Mouse (Mus musculus) telencephalon, adult 2 months (tissue): ENCODE data around the gene Tifab.

Source experiments
- DNase-seq: peaks from one replicate; pipeline ENCODE4 v3.0.0-alpha.2; 2011; ENCODE audit warnings: low read depth, low spot score

Tifab gene

DNA sequence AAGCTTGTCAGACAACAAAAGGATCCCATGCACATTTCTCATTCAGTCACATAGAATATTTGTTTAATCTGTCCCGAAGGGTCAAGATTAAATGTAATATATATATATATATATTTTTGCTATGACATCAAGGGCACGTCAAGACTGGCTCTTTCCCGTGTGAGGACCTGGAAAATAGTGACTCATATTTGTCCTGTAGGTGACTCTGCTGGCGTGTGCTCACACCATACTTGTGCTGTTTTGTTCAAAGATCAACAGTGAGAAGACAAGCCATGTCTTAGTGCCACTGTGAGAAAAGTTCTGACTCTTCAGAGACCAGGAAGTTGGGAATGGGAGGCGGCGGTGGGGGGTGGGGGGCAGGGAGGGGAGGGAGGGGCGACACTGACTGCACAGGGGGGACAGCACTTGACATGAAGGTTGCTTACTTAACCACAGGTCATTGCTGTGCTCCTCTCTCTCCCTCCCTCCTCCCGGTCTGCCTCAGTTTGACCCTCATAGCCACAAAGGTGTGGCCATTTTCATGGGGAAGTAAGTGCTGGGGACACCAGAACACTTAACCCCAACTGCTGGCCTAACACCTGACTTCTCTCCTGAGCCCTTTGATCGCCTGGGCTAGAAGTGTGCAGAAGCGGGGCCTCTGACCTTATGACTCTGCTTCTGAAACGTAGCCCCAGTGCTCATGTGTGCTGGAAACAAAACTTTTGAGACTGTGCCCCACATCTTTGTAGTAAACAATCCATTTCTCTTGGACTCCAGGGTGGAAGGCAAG, 36.1 kb downstream of the Tifab start:
- no peak for DNase-seq

DNA sequence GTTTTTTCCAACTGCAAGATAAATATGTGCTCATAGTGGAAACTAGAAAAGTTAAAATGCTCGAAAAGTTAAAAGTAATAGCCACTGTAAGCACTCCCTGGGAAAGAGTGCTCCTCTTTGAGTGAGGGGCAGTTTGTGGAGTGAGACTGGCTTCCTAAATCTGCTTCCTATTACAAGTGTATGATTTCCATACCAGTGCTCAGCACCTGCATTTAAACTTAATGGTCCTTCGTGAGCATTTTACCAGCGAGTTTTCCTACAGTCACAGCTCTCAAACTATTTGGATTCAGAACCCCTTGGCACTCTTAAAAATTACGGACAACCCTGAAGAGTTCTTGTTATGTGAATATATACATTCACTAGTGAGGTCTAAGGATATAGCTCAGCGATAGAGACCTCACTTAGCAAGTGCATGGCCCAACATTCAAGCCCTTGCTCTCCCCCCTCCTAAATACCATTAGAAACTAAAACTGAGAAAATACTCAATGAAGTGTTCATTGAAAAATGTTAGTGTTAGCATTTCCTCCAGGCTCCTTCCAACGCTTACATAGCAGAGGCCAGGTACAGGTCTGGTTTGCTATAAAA, 39.4 kb downstream of the Tifab start:
- DNase-seq: no peak

DNA sequence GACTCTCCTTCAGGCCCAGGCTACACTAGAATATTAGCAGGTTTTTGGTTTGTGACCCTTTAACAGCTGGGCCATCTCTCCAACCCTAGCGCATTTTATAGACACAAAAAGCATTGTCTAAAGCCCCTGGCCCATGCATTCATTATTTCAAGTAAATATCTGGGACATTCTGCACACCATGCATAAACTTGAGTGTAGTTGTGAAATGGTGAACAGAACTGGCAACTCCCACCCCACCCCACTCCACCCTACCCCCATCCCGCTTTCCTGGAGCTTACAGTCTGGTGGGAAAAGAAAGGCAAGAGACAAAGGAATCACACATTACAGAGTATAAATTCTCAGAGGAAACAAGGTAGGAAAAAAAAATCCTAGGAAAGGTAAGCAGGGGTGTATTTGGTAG, 42.5 kb downstream of the Tifab start, which contains the start of gene H2afy:
Gene H2afy (minus strand): TSS at position 162 of the 400 bp plus-strand sequence.
- DNase-seq: no peak

DNA sequence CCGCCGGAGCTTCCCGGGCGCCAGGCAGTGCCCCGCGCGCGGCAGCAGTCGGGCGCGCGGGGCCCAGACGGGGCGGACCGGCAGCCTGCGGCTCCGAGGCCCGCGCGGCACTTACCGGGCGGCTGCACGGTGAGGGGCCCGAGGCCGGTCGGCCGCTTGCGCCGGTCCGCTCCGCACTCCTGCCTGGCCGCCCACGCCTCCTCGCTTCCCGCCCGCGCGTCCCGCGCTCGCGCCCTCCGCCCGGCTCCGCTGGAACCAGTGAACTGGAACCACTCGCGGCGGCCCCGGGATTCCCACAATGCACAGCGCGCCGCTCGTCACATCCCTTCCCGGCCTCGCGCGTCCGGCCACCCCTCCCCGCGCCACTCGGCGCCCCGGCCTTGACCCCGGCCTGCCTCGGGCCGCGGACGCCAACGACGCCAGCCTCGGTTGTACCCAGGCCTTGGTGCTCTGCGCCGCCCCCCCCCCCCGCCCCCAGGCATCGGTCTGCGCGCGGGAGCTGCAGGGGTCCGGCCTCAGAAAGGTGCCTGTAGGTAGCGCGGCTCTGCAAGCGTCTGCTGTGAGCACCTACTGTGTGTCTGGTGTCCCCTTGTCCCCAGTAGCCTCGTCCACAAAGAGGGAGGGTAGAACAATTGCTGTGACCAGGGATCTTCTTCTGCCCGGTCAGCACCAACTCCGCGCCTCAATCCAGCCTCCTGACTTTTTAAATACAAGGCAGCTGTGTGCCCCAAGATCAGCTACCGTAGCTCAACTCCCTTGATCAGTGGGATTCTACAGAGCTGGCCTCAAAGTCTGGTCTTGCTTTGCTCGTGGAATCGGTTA, 43.2 kb downstream of the Tifab start:
- DNase-seq: peak; percentile 53

DNA sequence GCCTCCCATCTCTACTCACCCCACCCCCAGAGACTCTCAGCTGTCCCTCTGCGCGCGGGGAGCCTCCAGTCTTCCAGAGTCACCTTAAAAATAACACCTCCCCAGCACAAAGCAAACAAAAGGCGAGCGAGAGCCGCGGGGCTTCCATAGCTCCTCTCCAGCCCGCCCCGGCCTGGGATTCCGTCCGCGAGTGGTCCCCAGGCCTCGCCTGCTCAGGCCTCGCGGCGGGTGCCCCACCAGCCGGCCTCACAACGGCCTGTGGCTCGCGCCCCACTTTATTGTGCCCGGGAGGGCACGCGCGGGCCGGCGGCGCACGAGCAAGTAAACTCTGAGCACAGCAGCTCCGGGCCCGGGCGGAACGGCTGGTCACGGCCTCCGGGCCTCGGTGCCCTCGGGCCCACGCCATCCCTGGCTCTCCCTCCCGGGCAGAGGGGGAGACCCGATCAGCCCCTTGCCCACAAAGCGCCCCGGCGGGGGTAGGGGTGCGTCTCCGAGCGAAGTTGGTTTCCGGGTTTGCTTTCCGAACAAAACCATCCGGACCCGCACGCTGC, 44.0 kb downstream of the Tifab start:
- no peak for DNase-seq

DNA sequence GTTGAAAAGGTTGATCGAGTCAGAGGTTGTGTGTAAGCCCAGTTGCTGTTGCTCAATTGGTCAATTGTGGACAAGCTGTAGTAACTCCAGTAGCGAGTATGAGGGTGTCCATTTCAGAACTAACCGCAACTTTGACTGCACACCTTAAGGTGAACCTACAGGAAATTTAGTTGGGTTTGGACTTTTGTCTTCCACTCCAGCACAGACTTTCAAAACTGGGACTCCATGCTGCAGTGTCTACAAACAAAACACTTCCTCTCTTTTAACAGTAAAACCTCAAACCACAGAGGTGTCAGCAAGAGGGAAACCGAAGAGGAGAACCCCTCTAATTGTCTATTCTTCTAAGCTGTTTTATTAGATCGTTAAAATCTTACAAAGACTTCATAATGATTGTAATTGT, 44.7 kb downstream of the Tifab start:
- no peak for DNase-seq

DNA sequence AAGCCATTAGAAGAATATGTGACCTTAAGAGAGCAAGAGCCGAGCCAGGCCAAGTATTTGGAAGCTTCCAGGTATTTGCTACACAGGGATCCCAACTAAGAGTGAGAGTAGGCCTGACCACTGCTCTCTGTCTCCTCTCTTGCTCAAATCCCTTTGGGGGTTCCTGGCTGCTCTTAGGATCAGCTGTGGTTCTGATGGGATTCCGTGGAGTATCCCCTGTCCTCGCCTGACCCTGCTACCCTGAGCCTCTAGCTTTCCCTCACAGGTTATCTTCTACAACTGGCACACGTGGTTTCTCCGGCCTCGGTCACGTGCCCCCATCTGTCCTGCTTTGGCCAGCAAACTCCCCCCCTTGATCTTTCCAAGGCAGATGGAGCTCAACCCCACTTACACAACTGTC, 45.7 kb downstream of the Tifab start:
- no peak for DNase-seq

DNA sequence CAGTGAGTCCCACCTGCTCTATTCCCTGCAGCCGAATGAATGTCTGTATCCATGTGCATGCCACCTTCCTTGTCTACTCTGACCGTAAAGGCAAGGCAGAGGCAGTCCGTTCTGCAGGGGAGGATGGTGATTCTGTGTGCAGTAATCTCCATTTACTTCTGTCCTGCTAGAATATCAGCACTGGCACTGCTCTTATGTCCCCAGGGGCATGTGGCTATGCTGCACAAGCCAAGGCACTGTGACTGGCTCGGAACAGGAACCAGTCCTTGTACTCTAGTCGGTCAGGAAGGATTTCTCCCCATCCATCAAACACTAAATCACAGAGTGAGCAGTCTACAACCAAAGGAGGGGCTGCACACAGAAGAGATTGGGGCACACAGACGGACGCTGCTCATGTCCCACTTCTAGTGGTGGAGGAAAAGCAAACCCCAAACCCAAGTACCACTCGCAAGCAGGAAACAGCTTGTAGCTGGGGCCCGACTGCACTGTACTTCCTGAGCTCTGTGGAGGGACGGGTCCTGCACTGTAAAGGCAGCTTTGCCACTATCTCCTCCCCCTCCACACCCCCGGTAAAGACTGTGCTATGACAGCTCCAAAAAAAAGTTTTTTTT, 46.3 kb downstream of the Tifab start:
- no peak for DNase-seq

DNA sequence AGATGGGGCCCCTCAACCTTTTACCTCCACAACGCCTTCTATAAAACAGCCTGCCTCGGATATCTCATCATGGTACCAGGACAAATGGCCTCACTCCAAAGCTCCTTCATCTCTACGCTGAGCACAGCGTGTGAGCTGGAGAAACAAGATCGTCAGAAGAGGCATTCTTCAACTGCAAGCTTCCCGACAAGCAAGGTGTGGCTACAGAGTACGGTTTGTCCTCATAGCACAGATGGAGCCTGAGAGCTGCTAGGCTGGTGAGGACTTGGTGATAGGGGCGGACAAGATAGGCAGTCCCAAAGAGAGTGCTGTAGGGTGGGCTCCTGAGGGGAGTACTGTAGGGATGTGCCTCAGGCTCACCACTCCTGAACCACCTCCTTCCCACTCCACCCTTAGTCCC, 48.1 kb downstream of the Tifab start:
- DNase-seq: no peak

DNA sequence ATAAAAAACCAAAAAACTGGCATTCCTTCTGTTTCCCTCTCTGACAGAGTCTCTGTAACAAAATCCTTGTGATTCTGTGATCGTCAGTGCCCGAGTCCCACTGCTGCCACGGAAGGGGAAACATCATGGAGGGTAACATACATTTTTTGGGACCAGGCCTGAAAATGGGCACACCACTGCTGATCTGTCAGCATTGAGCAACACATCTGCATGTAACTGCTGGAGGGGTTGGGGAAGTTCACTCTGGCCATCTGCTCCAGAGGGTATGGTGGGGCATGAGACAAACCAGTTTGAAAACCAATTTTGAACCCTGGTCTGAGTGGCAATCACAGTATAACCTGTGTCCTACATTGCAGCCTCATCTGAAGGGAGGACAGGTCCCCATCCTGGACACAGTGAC, 49.1 kb downstream of the Tifab start:
- no peak for DNase-seq

DNA sequence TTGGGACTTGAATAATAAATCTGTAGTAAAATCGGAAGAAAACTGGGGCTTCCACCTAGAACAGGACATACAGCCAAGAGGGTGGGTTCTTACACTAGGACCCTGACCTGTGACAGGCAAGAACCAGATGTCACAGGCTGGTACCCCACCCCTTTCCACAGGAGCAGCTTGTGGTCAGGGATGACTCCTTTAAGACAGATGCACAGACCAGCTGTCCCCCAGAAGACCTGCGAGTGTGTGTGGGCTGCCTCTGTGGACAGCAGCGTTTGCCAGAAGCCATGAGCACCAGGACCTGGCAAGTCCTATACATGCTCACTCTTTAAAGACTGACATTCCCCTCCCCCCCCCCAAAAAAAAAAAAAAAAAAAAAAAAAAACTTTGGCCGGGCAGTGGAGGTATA, 49.7 kb downstream of the Tifab start:
- DNase-seq: no peak

DNA sequence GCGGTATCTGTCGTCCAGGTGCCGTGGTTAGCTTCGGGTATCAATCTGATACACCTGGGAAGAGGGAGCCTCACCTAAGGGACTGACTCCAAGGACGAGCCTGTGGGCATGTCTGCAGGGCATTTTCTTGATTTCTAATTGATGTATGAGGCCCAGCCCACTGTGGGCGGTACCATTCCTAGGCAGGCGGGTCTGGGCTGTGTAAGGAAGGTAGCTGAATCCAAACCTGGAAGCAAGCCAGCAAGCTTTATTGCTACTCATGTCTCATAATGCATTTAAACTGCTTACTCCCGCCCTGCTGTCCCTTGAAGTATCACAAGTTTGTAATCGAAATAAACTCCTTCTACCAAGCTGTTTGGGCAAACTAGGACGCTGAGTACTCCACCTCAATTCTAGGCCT, 53.1 kb downstream of the Tifab start:
- DNase-seq: no peak
